Mouse (Mus musculus): ENCODE measurements at regions not wholly inside any gene's neighbourhood (a gene's known extent, or its start where the extent isn't known, plus 50 kb on each side); places are given as distances from the start of the nearest gene placed in this dataset.
A peak's percentile ranks its signal among the peaks of the same experiment; 100 is the strongest.
"Not testable (repeated sequence)": the region's sequence is repeated elsewhere in the genome, so short reads cannot be mapped to it uniquely, and the experiment has no call there.

DNA sequence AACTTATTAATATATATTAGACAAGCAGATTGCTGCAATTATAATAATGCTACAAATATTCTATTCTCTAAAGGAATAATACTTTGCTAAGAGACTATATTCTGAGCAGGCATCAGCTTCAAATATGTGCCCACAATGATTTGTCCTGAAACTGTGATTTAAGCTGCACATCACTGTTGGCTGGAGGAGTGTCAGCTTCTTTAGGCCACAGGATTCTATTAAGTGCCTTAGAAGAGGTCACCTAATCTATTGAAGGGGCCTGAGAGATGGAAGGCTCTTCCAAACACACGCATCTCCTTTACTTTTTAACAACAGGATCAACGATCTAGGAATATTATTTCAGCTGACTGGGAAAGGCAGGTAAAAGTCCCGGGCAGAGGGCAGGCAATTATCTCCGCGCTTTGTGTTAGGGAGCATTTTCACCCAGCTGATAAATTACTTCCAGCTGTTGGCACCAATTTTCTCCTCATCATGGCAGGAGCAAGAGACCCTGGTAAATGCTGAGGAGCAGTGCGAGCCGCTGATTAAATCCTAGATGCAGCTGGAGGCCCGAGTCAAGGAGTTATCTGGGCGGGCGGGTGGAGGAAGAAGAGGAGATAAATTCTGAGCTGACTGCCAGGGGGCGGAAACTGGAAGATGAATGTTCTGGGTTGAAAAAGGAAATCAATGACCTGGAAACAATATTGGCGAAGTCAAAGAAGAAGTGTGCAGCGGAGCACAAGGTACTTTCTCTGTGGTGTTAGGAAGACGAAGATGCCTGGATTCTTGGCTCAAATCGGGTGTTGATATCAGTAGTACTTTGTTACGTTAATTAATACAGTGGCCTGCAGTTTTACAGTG, 290.9 kb upstream of the Ift57 start:
- 40% methylated on average over 16 of the region's 16 CpGs for WGBS
- no peak overlapping the region for H3K4me3 ChIP-seq (replicated peaks; ENCODE audit: extremely low read depth, low read depth, low read length)
- no peaks in the 10 kb centered on the region for H3K4me1 ChIP-seq (ENCODE audit: control insufficient read depth, insufficient read depth, low read length)
- no peak for DNase-seq
- TF ChIP-seq CTCF (IDR thresholded peaks at IDR 0.05; ENCODE audit: insufficient read depth, low read length) = no peak
- TF ChIP-seq POLR2A (IDR thresholded peaks at IDR 0.05; ENCODE audit: borderline replicate concordance, extremely low read depth, low read depth, low read length) = no peak

DNA sequence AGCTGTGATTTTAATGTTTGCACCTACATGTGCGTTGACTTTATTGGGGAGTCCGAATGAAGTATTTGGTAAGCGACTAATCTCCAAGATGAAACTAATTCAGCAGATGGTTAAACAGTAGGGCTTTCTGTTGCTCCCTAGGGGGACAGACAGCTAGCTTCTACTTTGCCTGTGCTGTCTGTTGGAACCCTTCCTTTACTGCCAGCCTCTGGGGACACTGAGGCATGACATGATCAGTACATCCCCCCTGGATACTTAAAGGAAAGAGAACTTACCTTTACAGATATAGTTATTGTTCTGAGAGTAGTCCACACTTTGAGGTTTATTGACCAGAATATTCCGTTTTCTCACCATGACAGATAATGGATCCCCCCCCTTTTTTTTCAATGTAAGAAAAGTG, 289.8 kb upstream of the Ift57 start:
- TF ChIP-seq CTCF (IDR thresholded peaks at IDR 0.05; ENCODE audit: insufficient read depth, low read length) (no peak), POLR2A (IDR thresholded peaks at IDR 0.05; ENCODE audit: borderline replicate concordance, extremely low read depth, low read depth, low read length) (no peak)
- DNase-seq = no peak

DNA sequence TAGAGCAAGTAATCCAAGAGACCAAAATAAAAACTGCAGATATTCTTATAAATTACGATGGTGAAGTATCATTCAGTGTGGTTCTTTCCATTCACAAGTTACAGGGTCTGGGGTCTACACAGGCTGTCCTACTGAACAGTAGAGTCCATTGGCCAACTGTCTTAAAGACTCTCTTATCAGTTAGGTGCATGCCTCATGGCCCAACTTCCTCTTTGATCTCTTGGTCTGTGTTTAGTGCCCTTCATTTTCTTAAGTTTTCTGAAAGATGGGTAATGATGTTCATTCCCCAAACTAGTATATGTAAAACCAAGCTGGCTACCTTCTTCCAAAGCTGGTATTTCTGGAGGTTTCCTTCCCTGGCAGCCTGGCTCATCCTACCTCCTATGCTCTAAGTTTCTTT, 268.7 kb upstream of the Ift57 start:
- no peak for DNase-seq
- WGBS = 98% methylated on average over 1 of the region's 1 CpGs
- TF ChIP-seq POLR2A (IDR thresholded peaks at IDR 0.05; ENCODE audit: borderline replicate concordance, extremely low read depth, low read depth, low read length) = no peak
- no peak for TF ChIP-seq CTCF (IDR thresholded peaks at IDR 0.05; ENCODE audit: insufficient read depth, low read length)
- Histone ChIP-seq H3K4me1 (ENCODE audit: control insufficient read depth, insufficient read depth, low read length) (no peaks in the 10 kb centered on the region), H3K4me3 (replicated peaks; ENCODE audit: extremely low read depth, low read depth, low read length) (no peak overlapping the region)

More for the DNA sequence above, 289.8 kb upstream of the Ift57 start:
- WGBS = 90% methylated on average over 4 of the region's 4 CpGs
- Histone ChIP-seq H3K4me3 (replicated peaks; ENCODE audit: extremely low read depth, low read depth, low read length) (no peak overlapping the region), H3K4me1 (ENCODE audit: control insufficient read depth, insufficient read depth, low read length) (no peaks in the 10 kb centered on the region)

DNA sequence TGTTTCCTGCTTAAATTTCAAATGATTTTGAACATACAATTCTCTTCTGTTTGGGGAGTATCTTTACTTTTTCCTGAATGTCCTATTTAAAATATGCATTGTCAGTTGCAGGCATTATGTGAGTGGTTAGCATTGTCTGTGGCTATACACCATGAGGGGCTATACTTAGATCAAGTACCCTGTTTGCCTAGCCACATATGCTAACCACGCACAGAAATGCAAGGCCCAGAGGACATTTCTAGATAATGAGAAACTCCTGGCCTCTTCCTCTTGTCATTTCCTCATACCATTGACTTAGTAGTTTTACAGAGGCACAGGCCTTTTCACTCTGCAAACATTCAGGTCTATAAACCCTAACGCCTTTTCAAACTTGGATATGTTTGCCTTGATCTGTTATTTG, 267.1 kb upstream of the Ift57 start:
- no peak for DNase-seq
- Histone ChIP-seq H3K4me3 (replicated peaks; ENCODE audit: extremely low read depth, low read depth, low read length) (no peak overlapping the region), H3K4me1 (ENCODE audit: control insufficient read depth, insufficient read depth, low read length) (no peaks in the 10 kb centered on the region)
- TF ChIP-seq CTCF (IDR thresholded peaks at IDR 0.05; ENCODE audit: insufficient read depth, low read length) (no peak), POLR2A (IDR thresholded peaks at IDR 0.05; ENCODE audit: borderline replicate concordance, extremely low read depth, low read depth, low read length) (no peak)
- WGBS = 39% methylated on average over 2 of the region's 2 CpGs

DNA sequence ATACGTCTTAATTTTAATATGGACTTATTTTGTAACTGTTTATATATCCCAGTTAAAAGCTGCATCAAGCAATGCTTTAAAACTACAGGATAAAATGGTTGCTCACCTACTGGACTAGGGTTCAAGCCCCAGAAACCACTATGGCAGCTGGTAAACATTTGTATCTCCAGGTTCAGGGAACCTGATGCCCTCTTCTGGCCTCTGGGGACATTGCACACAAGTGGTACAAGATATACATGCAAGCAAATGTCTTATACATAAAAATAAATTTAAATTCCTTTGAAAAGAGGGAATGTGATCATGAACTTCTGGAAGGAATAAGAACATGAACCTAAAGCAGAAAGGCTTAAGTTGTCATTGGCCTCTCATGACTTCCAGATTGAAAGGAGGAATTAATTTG, 257.8 kb upstream of the Ift57 start:
- no peaks in the 10 kb centered on the region for H3K4me1 ChIP-seq (ENCODE audit: control insufficient read depth, insufficient read depth, low read length)
- TF ChIP-seq CTCF (IDR thresholded peaks at IDR 0.05; ENCODE audit: insufficient read depth, low read length) (no peak), POLR2A (IDR thresholded peaks at IDR 0.05; ENCODE audit: borderline replicate concordance, extremely low read depth, low read depth, low read length) (no peak)
- DNase-seq = no peak
- 77% methylated on average over 1 of the region's 1 CpGs for WGBS
- no peak overlapping the region for H3K4me3 ChIP-seq (replicated peaks; ENCODE audit: extremely low read depth, low read depth, low read length)

DNA sequence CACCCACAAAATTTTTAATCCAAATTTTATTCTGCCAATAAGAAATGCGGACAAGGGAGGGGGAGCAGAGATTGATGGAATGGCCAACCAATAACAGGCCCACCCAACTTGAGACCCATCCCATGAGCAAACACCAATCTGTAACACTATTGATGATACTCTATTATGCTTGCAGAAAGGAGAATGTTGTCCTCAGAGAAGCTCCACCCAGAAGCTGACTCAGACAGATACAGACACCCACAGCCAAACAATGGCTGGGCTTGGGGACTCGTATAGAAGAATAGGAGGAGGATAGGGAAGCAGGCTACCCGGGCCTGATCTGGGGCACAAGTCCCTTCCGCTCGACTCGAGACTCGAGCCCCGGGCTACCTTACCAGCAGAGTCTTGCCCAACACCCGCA, 251.7 kb upstream of the Ift57 start:
- H3K4me1 ChIP-seq (ENCODE audit: control insufficient read depth, insufficient read depth, low read length); DNase-seq; H3K4me3 ChIP-seq (replicated peaks; ENCODE audit: extremely low read depth, low read depth, low read length): not testable (repeated sequence)
- WGBS = 89% methylated on average over 9 of the region's 9 CpGs

DNA sequence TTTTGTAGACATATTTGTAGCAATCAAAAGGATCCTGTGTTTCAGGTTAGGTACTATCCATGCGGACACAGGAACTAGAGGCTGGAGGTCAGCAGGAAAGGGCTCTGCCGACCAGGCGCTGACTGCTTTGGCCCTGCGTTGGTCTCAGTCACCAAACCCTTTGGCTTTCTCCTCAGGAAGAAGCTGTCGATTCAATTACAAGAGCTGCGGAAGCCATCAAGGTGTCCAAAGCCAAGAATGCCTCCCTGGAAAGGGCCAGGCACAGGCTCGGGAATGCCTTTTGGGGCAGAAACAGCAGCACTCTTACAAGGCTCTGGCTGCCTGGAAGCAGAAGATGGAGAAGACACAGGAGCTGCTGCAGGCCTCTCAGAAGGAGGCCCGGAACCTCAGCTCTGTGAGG, 205.2 kb upstream of the Ift57 start:
- WGBS = 78% methylated on average over 8 of the region's 8 CpGs
- DNase-seq = no peak
- Histone ChIP-seq H3K4me1 (ENCODE audit: control insufficient read depth, insufficient read depth, low read length) (no peaks in the 10 kb centered on the region), H3K4me3 (replicated peaks; ENCODE audit: extremely low read depth, low read depth, low read length) (no peak overlapping the region)
- TF ChIP-seq CTCF (IDR thresholded peaks at IDR 0.05; ENCODE audit: insufficient read depth, low read length) (no peak), POLR2A (IDR thresholded peaks at IDR 0.05; ENCODE audit: borderline replicate concordance, extremely low read depth, low read depth, low read length) (no peak)

DNA sequence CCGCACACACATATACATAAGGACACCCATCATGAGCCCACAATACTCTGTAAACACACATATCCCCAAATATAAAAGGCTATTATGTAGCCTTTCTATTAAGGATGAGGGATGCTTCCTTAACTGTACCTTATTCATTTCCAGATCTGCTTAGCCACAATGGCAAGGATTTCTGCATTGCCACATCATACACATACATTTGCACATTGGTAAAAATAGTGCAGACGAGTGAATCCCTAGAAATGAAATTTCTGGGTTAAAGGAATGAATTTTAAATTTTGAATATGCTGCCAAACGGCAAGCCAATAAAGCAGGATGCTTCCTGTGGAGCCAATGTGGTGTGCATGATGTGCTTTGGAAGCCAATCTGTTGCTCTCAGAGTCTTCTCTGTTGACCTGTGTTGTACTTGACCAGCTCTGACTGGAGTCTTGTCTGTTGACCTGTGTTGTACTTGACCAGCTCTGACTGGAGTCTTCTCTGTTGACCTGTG, 201.5 kb upstream of the Ift57 start:
- H3K4me3 ChIP-seq (replicated peaks; ENCODE audit: extremely low read depth, low read depth, low read length) = no peak overlapping the region
- WGBS = 89% methylated on average over 3 of the region's 3 CpGs
- TF ChIP-seq CTCF (IDR thresholded peaks at IDR 0.05; ENCODE audit: insufficient read depth, low read length) = no peak
- TF ChIP-seq POLR2A (IDR thresholded peaks at IDR 0.05; ENCODE audit: borderline replicate concordance, extremely low read depth, low read depth, low read length) = no peak
- no peak for DNase-seq
- no peaks in the 10 kb centered on the region for H3K4me1 ChIP-seq (ENCODE audit: control insufficient read depth, insufficient read depth, low read length)

DNA sequence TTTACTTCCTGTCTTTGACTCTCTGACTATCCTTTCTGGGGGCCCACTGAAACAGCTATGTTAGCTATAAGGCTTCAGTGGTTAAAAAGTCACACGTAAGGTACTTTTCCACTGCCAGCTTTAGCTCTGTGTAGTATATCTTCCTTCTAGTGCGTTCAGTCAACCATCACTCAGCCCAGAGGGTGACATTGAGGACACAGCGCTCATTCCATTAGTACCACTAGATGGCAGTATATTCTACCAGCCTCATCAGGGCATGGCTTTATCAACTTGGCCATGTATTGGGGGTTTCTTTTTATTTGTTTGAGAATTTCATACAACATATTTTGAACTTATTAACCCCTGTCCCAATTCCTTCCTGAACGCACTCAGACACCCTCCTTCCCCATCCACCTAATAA, 198.2 kb upstream of the Ift57 start:
- DNase-seq = peak; percentile 8
- Histone ChIP-seq H3K4me1 (ENCODE audit: control insufficient read depth, insufficient read depth, low read length) (peaks cover 2% of the 10 kb centered on the region; the same call in 1 of the 2 replicates), H3K4me3 (replicated peaks; ENCODE audit: extremely low read depth, low read depth, low read length) (no peak overlapping the region)
- TF ChIP-seq POLR2A (IDR thresholded peaks at IDR 0.05; ENCODE audit: borderline replicate concordance, extremely low read depth, low read depth, low read length) = no peak
- peak; percentile 52 for TF ChIP-seq CTCF (IDR thresholded peaks at IDR 0.05; ENCODE audit: insufficient read depth, low read length)
- 15% methylated on average over 4 of the region's 4 CpGs for WGBS

DNA sequence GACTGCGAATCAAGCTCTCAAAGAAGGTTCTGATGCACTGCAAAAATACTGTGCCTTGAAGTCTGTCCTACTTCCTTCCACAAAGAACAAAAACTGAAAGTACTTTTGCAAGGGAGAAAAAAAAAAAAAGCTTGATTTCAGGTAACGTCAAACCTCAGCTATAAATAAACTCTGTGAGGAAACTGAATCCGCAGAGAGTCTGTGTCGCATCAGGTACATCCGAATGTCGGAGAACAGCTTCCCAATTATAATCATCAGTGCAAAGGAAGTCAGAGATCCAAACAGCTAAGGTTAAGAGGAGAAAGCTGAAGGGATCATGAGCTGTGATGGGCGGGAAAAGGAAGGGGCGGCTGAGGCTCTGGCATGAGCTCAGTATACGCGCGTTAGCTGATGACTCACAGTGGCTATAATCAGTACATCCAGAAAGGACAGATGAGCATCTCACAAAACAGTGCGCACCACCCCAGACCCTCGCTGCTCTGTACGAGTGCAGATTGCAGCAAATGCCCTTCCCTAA, 195.1 kb upstream of the Ift57 start:
- 31% methylated on average over 14 of the region's 14 CpGs for WGBS
- TF ChIP-seq POLR2A (IDR thresholded peaks at IDR 0.05; ENCODE audit: borderline replicate concordance, extremely low read depth, low read depth, low read length) = no peak
- no peak for TF ChIP-seq CTCF (IDR thresholded peaks at IDR 0.05; ENCODE audit: insufficient read depth, low read length)
- H3K4me3 ChIP-seq (replicated peaks; ENCODE audit: extremely low read depth, low read depth, low read length) = no peak overlapping the region
- DNase-seq = peak; percentile 9
- peaks cover 2% of the 10 kb centered on the region; the same call in 1 of the 2 replicates for H3K4me1 ChIP-seq (ENCODE audit: control insufficient read depth, insufficient read depth, low read length)

Data from lung, adult 2 months (tissue).